Mouse (Mus musculus) cerebellum, adult 18-20 months (tissue): ENCODE measurements around the gene Rhox3a.
"Not testable (repeated sequence)": the region's sequence is repeated elsewhere in the genome, so short reads cannot be mapped to it uniquely, and the experiment has no call there.

Experiments used
- DNase-seq, 2 experiments: peaks; one replicate each; pipeline ENCODE4 v3.0.0; 2021

Gene Rhox3a

GRCm38 (mm10) chrX:37249619-37250018 lies at the start of gene Rhox3a:
TSS of gene Rhox3a (plus strand) at chrX:37249919.
- DNase-seq, result not testable (repeated sequence)

GRCm38 (mm10) chrX:37210941-37211340 lies 38.8 kb upstream of the Rhox3a start, which contains the start of gene Gm9:
TSS of gene Gm9 (minus strand) at chrX:37211041.
- no peak for DNase-seq

- DNase-seq, result not testable (repeated sequence)
Observed at GRCm38 (mm10) chrX:37222158-37222557, 27.6 kb upstream of the Rhox3a start, which contains the start of gene Rhox1. TSS of gene Rhox1 (minus strand) at chrX:37222258.

- DNase-seq, result not testable (repeated sequence)
Observed at GRCm38 (mm10) chrX:37244676-37245075, 5.0 kb upstream of the Rhox3a start, which contains the start of gene Rhox2a. TSS of gene Rhox2a (plus strand) at chrX:37244976.

- not testable (repeated sequence) for DNase-seq
Observed at GRCm38 (mm10) chrX:37265038-37265437, 15.3 kb downstream of the Rhox3a start, which contains the start of gene Rhox4a. TSS of gene Rhox4a (plus strand) at chrX:37265338.
